Mouse (Mus musculus): ENCODE results near the gene Jph3.

Jph3 gene

GRCm38 (mm10) chr8:121832061-121832460 is 102.6 kb downstream of the Jph3 start:
- DNase-seq (ENCODE audit: low spot score): no peak

GRCm38 (mm10) chr8:121832503-121832902 is 103.1 kb downstream of the Jph3 start:
- DNase-seq (ENCODE audit: low spot score): peak; percentile 83

DNA sequence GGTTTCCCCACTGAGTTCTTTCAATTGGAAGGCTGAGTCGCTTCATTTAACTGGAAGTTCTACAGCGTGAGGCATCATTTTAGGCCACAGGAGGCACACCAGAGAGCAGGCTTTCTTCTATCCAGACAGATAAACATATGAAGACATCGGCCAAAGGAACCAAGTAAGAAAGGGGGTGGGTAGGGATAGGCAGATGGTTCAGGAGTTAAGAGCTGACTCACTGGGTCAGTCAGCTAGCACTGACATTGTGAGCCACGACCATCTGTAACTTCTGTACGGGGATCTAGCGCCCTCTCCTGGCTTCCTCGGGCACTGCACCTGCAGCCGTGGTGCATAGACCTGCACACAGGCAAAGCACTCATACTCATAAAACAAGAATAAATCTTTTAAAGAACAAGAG is 111.8 kb downstream of the Jph3 start:
- peak; percentile 82 for DNase-seq (ENCODE audit: low spot score)

DNA sequence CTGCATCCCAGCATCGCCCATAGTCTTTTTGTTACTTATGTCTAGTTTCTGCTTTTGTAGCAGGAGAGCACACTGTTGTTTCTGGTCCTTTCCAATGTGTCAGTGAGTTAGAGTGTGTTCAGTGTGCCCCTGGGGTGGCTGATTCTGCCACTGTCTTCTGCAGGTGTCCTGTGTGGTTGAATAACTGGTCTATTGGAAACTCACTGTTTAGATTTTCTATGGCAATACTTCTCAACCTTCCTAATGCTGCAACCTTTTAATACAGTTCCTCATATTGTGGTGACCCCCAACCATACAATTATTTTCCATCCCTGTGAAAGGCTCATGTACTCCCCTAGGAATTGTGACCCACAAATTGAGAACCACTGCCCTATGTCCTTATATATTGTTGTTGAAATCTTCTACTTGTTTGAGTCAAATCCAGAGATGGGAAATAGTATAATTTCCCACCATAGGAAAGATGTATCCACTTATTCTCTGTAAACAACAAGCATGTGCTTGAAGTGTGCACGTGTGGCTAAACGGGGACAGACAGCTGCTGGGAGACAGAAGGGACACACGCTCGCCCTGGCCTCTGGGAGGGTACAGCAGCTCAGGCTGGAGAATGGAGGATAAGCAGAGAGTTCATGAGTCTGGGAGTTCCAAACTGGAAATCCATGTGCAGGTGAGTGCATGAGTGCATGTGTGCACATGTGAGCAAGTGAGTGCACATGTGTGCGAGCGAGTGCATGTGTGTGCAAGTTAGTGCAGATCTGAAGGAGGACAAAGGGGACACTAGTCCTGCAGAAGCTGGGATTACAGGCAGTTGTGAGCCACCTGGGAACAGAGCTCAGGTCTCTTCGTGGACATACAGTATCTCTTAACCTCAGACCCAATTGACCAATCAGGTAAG is 112.9 kb downstream of the Jph3 start:
- DNase-seq (ENCODE audit: low spot score): no peak

GRCm38 (mm10) chr8:121843184-121843733 is 113.8 kb downstream of the Jph3 start:
- no peak for DNase-seq (ENCODE audit: low spot score)
